Mouse (Mus musculus) urinary bladder, postnatal 14 days (tissue): ENCODE results near the gene Nagpa.
"Not testable (repeated sequence)": the region's sequence is repeated elsewhere in the genome, so short reads cannot be mapped to it uniquely, and the experiment has no call there.

Experiments
- DNase-seq: peaks from one replicate; pipeline ENCODE4 v3.0.0; 2021; ENCODE audit warnings: low spot score

Gene Nagpa

GRCm38 (mm10) chr16:5203668-5204433 lies at the start of gene Nagpa:
Nagpa (minus strand) TSS chr16:5204012.
- DNase-seq, result peak; percentile 81

- DNase-seq, result no peak
These were observed 48.4 kb upstream of the Nagpa start for GRCm38 (mm10) chr16:5252260-5252659.

GRCm38 (mm10) chr16:5250891-5251290 lies 47.1 kb upstream of the Nagpa start:
- no peak for DNase-seq

- DNase-seq, result peak; percentile 63
These were observed 40.6 kb upstream of the Nagpa start for GRCm38 (mm10) chr16:5244411-5244810.

- DNase-seq, result no peak
These were observed 39.1 kb upstream of the Nagpa start for GRCm38 (mm10) chr16:5242882-5243281.

- DNase-seq, result no peak
These were observed 38.5 kb upstream of the Nagpa start for GRCm38 (mm10) chr16:5242355-5242754.

GRCm38 (mm10) chr16:5233418-5234313 lies 29.9 kb upstream of the Nagpa start, which contains the start of gene Alg1:
Alg1 (plus strand) TSS chr16:5233621.
- DNase-seq, result peak; percentile 95

GRCm38 (mm10) chr16:5232982-5233381 lies 29.2 kb upstream of the Nagpa start:
- no peak for DNase-seq

- DNase-seq, result not testable (repeated sequence)
These were observed 24.3 kb upstream of the Nagpa start for GRCm38 (mm10) chr16:5228103-5228502.

GRCm38 (mm10) chr16:5227501-5227900 lies 23.7 kb upstream of the Nagpa start:
- DNase-seq, result not testable (repeated sequence)

- DNase-seq, result not testable (repeated sequence)
These were observed 22.7 kb upstream of the Nagpa start for GRCm38 (mm10) chr16:5226534-5226933.

- DNase-seq, result no peak
These were observed 18.3 kb upstream of the Nagpa start, which contains the start of gene AU021092 for GRCm38 (mm10) chr16:5222140-5222539. AU021092 (minus strand) TSS chr16:5222299.

GRCm38 (mm10) chr16:5221403-5221802 lies 17.6 kb upstream of the Nagpa start:
- DNase-seq, result no peak

GRCm38 (mm10) chr16:5217341-5218133 lies 13.7 kb upstream of the Nagpa start:
- no peak for DNase-seq

GRCm38 (mm10) chr16:5216686-5217085 lies 12.9 kb upstream of the Nagpa start:
- DNase-seq, result no peak

- no peak for DNase-seq
These were observed 10.3 kb upstream of the Nagpa start for GRCm38 (mm10) chr16:5214126-5214525.

GRCm38 (mm10) chr16:5212150-5212549 lies 8.3 kb upstream of the Nagpa start:
- DNase-seq, result no peak

GRCm38 (mm10) chr16:5210365-5210764 lies 6.6 kb upstream of the Nagpa start:
- no peak for DNase-seq

GRCm38 (mm10) chr16:5206051-5206450 lies 2.2 kb upstream of the Nagpa start:
- no peak for DNase-seq

- no peak for DNase-seq
These were observed 1.7 kb upstream of the Nagpa start for GRCm38 (mm10) chr16:5205431-5205970.

GRCm38 (mm10) chr16:5203200-5203599 lies 612 bp downstream of the Nagpa start:
- no peak for DNase-seq

- peak; percentile 44 for DNase-seq
These were observed 1.1 kb downstream of the Nagpa start for GRCm38 (mm10) chr16:5202681-5203080.
